Mouse (Mus musculus): ENCODE results near the gene Cep131.

- TF ChIP-seq POLR2A (IDR thresholded peaks at IDR 0.05; ENCODE audit: low read depth, low read length) = no peak
- TF ChIP-seq CTCF (conservative IDR thresholded peaks at IDR 0.05 in 1 of 2, IDR thresholded peaks at IDR 0.05 in 1 of 2; ENCODE audit: low read depth in 2 of 2, low read length in 2 of 2) = no peak
- TF ChIP-seq E2F4 (IDR thresholded peaks at IDR 0.05; ENCODE audit: insufficient replicate concordance, low read depth, low read length) = no peak
- no peak for TF ChIP-seq UBTF (IDR thresholded peaks at IDR 0.05; ENCODE audit: low read depth, low read length)
- no peak for TF ChIP-seq CHD2 (IDR thresholded peaks at IDR 0.05; ENCODE audit: low read length)
- no peak for TF ChIP-seq EP300 (IDR thresholded peaks at IDR 0.05; ENCODE audit: low read length)
- no peak for TF ChIP-seq NELFE (IDR thresholded peaks at IDR 0.05; ENCODE audit: low read depth, low read length)
These were observed 25.5 kb upstream of the Cep131 start for GRCm38 (mm10) chr11:120112136-120112535.

Measured in CH12.LX (cell line).